Mouse (Mus musculus) heart, embryonic 11.5 days (tissue): ENCODE measurements around the gene Rnf151. TPM values are rescaled to one million over a fixed set of nuclear protein-coding genes. Genes with fewer than 3 reads are reported as not detected.
A peak's percentile ranks its signal among the peaks of the same experiment; 100 is the strongest.

Source experiments
- ATAC-seq: fragments of 200-750 bp; cut with Nextera tagmentation; replicated peaks from 2 replicates; pipeline ENCODE4 v1.8.0; 2017; ENCODE audit warnings: moderate library complexity; ENCODE audit not compliant: insufficient number of reproducible peaks, low FRiP score, low TSS enrichment
- H3K27ac ChIP-seq: fragments of 300-500 bp; sonication (generic); 2 replicates; pipeline ENCODE4 v1.5.1; 2014; ENCODE audit warnings: mild to moderate bottlenecking, low read depth, low read length
- H3K27me3 ChIP-seq: fragments of 300-500 bp; sonication (generic); 2 replicates; pipeline ENCODE4 v1.6.1; 2014; ENCODE audit warnings: mild to moderate bottlenecking, low read length, mixed read lengths; ENCODE audit not compliant: control insufficient read depth, insufficient read depth
- H3K36me3 ChIP-seq: fragments of 300-500 bp; sonication (generic); 2 replicates; pipeline ENCODE4 v1.6.1; 2014; ENCODE audit warnings: mild to moderate bottlenecking, low read length, moderate library complexity, mixed read lengths; ENCODE audit not compliant: control insufficient read depth, insufficient read depth
- H3K4me1 ChIP-seq: fragments of 300-500 bp; sonication (generic); 2 replicates; pipeline ENCODE4 v1.6.1; 2014; ENCODE audit warnings: low read length; ENCODE audit not compliant: control insufficient read depth, insufficient read depth
- H3K4me2 ChIP-seq: fragments of 300-500 bp; sonication (generic); 2 replicates; pipeline ENCODE4 v1.6.1; 2014; ENCODE audit warnings: mild to moderate bottlenecking, moderate library complexity
- H3K4me3 ChIP-seq: fragments of 300-500 bp; sonication (generic); 2 replicates; pipeline ENCODE4 v1.5.1; 2014; ENCODE audit warnings: low read depth, low read length
- H3K9ac ChIP-seq: fragments of 300-500 bp; sonication (generic); 2 replicates; pipeline ENCODE4 v1.6.1; 2014; ENCODE audit warnings: mild to moderate bottlenecking, low read depth, low read length, moderate library complexity
- H3K9me3 ChIP-seq: fragments of 300-500 bp; sonication (generic); replicated peaks from 2 replicates; pipeline ENCODE4 v1.6.1; 2016; ENCODE audit warnings: low read length; ENCODE audit not compliant: control insufficient read depth
- WGBS: fragments of 180-500 bp; shearing (Covaris S2); extraction: QIAGEN DNeasy Blood & Tissue Kit; methylation state at CpG from one replicate; pipeline ENCODE4 v1.1.7; 2014; ENCODE audit not compliant: insufficient replicate concordance; 5-methylcytosine and 5-hydroxymethylcytosine counted together
- polyA plus RNA-seq: library from polyadenylated mRNA; unstranded; fragments of >200 nt; fragmentation: Nextera tagmentation; extraction: Ambion mirVana; gene quantifications from 2 replicates; pipeline ENCODE4 v1.2.1, GENCODE M21; 2014

Gene Rnf151
- polyA plus RNA-seq, 1 experiment from 2014 or later: not detected

GRCm38 (mm10) chr17:24701251-24701650, 16.6 kb downstream of the Rnf151 start:
- Histone ChIP-seq H3K9ac (no peak overlapping the region), H3K36me3 (peaks cover 36% of the 10 kb centered on the region), H3K27me3 (peaks cover 2% of the 10 kb centered on the region; the same call in 1 of the 2 replicates), H3K27ac (no peak overlapping the region), H3K4me1 (peaks cover 17% of the 10 kb centered on the region), H3K9me3 (no peaks in the 10 kb centered on the region), H3K4me2 (no peak overlapping the region), H3K4me3 (no peak overlapping the region)
- 87% methylated on average over 9 of the region's 9 CpGs for WGBS
- no peak for ATAC-seq

DNA sequence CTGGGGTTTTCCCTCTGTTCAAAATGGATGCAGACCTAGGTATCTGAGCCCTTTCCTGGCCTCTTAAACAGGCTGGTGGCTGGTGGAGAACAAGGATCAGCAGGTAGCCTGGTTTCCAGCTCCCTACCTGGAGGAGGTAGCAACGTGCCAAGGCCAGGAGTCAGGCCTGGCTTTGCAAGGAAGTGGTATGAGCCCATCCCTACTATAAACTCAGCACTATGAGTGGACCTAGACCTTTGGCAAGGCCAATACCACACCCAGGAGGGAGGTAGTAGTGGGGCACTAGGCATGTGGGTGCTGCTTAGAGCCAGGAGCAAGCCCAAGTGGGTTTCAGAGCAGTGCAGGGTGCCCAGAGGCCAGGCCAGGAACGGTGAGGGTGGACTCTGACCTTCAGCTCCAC, 18.4 kb downstream of the Rnf151 start:
- Histone ChIP-seq H3K4me2 (no peak overlapping the region), H3K9ac (no peak overlapping the region), H3K9me3 (no peaks in the 10 kb centered on the region), H3K27ac (no peak overlapping the region), H3K4me1 (peaks cover 14% of the 10 kb centered on the region), H3K36me3 (peaks cover 31% of the 10 kb centered on the region), H3K27me3 (peaks cover 2% of the 10 kb centered on the region; the same call in 1 of the 2 replicates), H3K4me3 (no peak overlapping the region)
- WGBS: 64% methylated on average over 2 of the region's 2 CpGs
- no peak for ATAC-seq

DNA sequence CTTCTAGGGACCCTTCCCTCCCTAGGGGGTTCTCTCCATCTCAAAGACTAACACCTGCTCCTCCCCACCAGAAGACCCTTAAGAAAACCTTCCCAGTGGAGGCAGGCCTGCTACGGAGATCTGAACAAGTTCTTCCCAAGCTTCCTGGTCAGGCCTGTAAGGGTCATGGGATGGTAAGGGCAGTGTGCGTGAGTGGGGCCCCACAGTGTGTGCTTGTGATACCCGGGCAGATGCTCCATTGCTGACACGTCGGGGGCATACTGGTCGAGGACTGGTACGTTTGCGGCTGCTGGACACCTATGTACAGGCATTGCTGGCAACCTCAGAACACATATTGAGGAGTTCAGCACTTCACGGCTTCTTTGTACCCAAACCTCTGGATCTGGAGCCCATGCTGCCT, 19.1 kb downstream of the Rnf151 start:
- H3K4me3 ChIP-seq: no peak overlapping the region
- H3K9me3 ChIP-seq: no peaks in the 10 kb centered on the region
- H3K27ac ChIP-seq: no peak overlapping the region
- H3K27me3 ChIP-seq: peaks cover 2% of the 10 kb centered on the region; the same call in 1 of the 2 replicates
- no peak overlapping the region for H3K4me2 ChIP-seq
- peaks cover 25% of the 10 kb centered on the region for H3K36me3 ChIP-seq
- peaks cover 14% of the 10 kb centered on the region for H3K4me1 ChIP-seq
- H3K9ac ChIP-seq: no peak overlapping the region
- WGBS: 67% methylated on average over 9 of the region's 9 CpGs
- no peak for ATAC-seq

- no peak overlapping the region for H3K27ac ChIP-seq
Observed at GRCm38 (mm10) chr17:24697985-24698384, 19.9 kb downstream of the Rnf151 start.

GRCm38 (mm10) chr17:24696011-24696697, 21.7 kb downstream of the Rnf151 start, which contains the start of the genes Gfer and Noxo1:
Gene Gfer (minus strand): TSS chr17:24696156.
Gene Noxo1 (plus strand): TSS chr17:24696234.
- Histone ChIP-seq H3K27me3 (peaks cover 3% of the 10 kb centered on the region), H3K4me2 (peak within 1 kb of the TSS; percentile 89), H3K9ac (peak within 1 kb of the TSS; percentile 90), H3K36me3 (peaks cover 14% of the 10 kb centered on the region), H3K9me3 (no peaks in the 10 kb centered on the region), H3K4me1 (peaks cover 14% of the 10 kb centered on the region), H3K4me3 (peak within 1 kb of the TSS; percentile 90), H3K27ac (peak within 1 kb of the TSS; percentile 78)
- under 1% methylated on average over 64 of the region's 76 CpGs for WGBS
- ATAC-seq: peak; percentile 93

More at GRCm38 (mm10) chr17:24697985-24698384, 19.9 kb downstream of the Rnf151 start:
- WGBS: 20% methylated on average over 5 of the region's 5 CpGs
- peaks cover 23% of the 10 kb centered on the region for H3K36me3 ChIP-seq
- H3K4me3 ChIP-seq: no peak overlapping the region
- H3K27me3 ChIP-seq: peaks cover 2% of the 10 kb centered on the region; the same call in 1 of the 2 replicates
- H3K4me2 ChIP-seq: no peak overlapping the region
- no peak for ATAC-seq
- peaks cover 14% of the 10 kb centered on the region for H3K4me1 ChIP-seq
- H3K9ac ChIP-seq: no peak overlapping the region
- H3K9me3 ChIP-seq: no peaks in the 10 kb centered on the region

DNA sequence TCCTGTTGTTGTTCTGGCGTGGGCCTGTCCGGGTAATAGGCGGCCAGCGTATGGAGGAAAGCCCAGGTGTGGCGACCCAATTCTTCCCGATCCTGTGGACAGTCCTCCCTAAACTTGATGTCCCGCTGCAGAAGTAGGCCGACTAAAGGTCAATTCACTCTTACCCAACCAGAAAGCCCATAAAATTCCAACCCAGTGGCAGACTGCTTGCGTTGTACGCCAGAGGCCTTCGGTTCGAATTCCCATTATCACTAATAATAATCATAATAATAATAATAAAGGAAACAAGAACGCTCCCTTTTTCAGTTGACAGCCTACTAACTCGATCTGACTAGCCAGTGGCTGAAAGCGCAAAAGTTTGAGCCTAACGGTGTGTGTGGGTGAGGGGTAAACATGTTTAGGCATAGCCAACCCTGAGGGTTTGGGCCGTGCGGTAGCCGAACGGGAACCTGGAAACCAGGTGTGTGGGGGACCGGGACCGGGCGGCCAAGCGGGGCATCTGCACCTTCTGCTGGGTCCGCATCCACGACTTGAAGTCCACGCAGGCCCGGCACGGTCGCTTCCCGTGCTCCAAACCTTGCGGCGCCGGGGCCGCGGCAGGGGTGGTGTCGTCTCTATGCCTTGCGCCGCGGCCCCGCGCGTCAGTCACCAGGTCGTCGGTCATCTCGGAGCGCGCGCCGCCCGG, 22.4 kb downstream of the Rnf151 start:
- Histone ChIP-seq H3K4me3 (peak overlapping the region; percentile 90), H3K4me1 (peaks cover 14% of the 10 kb centered on the region), H3K9me3 (no peaks in the 10 kb centered on the region), H3K4me2 (peak overlapping the region; percentile 89), H3K36me3 (peaks cover 10% of the 10 kb centered on the region), H3K9ac (peak overlapping the region; percentile 90), H3K27me3 (peaks cover 9% of the 10 kb centered on the region), H3K27ac (peak overlapping the region; percentile 78)
- 8% methylated on average over 45 of the region's 51 CpGs for WGBS
- peak; percentile 33; the same call in 1 of the 2 replicates for ATAC-seq

- no peak for ATAC-seq
- H3K4me1 ChIP-seq: peaks cover 11% of the 10 kb centered on the region
- 83% methylated on average over 5 of the region's 5 CpGs for WGBS
- no peak overlapping the region for H3K4me3 ChIP-seq
- H3K27me3 ChIP-seq: peaks cover 38% of the 10 kb centered on the region
- no peak overlapping the region for H3K4me2 ChIP-seq
- H3K27ac ChIP-seq: no peak overlapping the region
- H3K9me3 ChIP-seq: no peaks in the 10 kb centered on the region
- H3K9ac ChIP-seq: no peak overlapping the region
- 0 out of 2 replicates have a peak, but pooled peaks cover 5% of the 10 kb centered on the region for H3K36me3 ChIP-seq
Observed at GRCm38 (mm10) chr17:24692385-24692784, 25.5 kb downstream of the Rnf151 start.

GRCm38 (mm10) chr17:24689251-24690081, 28.4 kb downstream of the Rnf151 start, which contains the start of gene Syngr3:
Gene Syngr3 (minus strand): TSS chr17:24689955.
- under 1% methylated on average over 55 of the region's 55 CpGs for WGBS
- Histone ChIP-seq H3K9ac (peak within 1 kb of the TSS; percentile 47), H3K27me3 (peaks cover 45% of the 10 kb centered on the region), H3K4me3 (peak within 1 kb of the TSS; percentile 64), H3K4me2 (peak within 1 kb of the TSS; percentile 91), H3K9me3 (no peaks in the 10 kb centered on the region), H3K4me1 (peaks cover 8% of the 10 kb centered on the region), H3K36me3 (0 out of 2 replicates have a peak, but pooled peaks cover 5% of the 10 kb centered on the region), H3K27ac (no peak within 1 kb of the TSS)
- ATAC-seq: no peak
